ENCODE assay signal across 12 mouse cellular contexts in the genomic region with DNA sequence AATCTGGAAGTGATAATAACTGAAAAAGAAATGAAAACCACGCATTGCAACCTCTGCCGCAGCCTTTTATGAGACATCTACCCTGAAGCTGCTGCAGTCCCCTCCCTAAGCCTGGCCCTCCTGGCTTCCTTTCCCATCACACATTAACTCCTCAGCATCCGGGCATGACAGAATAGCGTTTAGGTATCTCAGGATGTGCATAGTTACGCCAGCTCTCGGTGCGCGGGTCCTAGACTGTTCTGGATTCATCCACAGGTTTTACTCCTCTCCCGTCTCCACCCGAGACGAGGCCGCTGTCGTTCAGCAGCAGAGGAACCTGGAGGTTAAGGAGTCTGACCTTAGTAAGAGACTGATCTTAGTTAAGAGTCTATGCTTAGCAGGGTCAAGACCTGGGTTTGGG. TPM values are rescaled to one million over a fixed set of nuclear protein-coding genes. Genes with fewer than 3 reads are reported as not detected.
A peak's percentile ranks its signal among the peaks of the same experiment; 100 is the strongest.
DNase-seq lines count a peak whose midpoint lies in the region; ATAC-seq and TF ChIP-seq lines count a peak whose summit lies in the region.
"Had no signal": no experiment of that assay in that cellular context is flagged by ENCODE, and none has a peak within 500 bp of the region (broad histone marks: within the 10 kb centered on the region; RNA-seq: fewer than 3 reads in every experiment).

No protein-coding gene starts in this region.

- H3K36me3 ChIP-seq in lung, embryonic 15.5 days = no peaks in the 10 kb centered on the region
- H3K36me3 ChIP-seq in embryonic facial prominence, embryonic 14.5 days (ENCODE audit: control insufficient read depth, insufficient read depth, low read length) = no peaks in the 10 kb centered on the region
- H3K36me3 ChIP-seq in stomach, postnatal 0 days (ENCODE audit: control insufficient read depth, insufficient read depth, low read length) = no peaks in the 10 kb centered on the region
- H3K36me3 ChIP-seq: midbrain, embryonic 12.5 days; neural tube, embryonic 13.5 days had no signal

- no peak for DNase-seq in lung, adult 18-20 months
- DNase-seq in embryonic facial prominence, embryonic 14.5 days (ENCODE audit: low spot score) = no peak
- DNase-seq in kidney, adult 9 months = peak; percentile 69
- no peak for DNase-seq in stomach, postnatal 0 days (ENCODE audit: low spot score)
- DNase-seq in frontal cortex, postnatal 14 days (ENCODE audit: low spot score in 2 of 2) = no peak
- DNase-seq in left cerebral cortex, adult 11 months (ENCODE audit: low spot score) = no peak
- DNase-seq: right cerebral cortex, postnatal 25 days; thymus, adult 2 months had no signal

- peaks cover 34% of the 10 kb centered on the region for H3K4me1 ChIP-seq in lung, embryonic 15.5 days
- peaks cover 11% of the 10 kb centered on the region for H3K4me1 ChIP-seq in embryonic facial prominence, embryonic 14.5 days (ENCODE audit: control insufficient read depth, insufficient read depth, low read length)
- 0 out of 2 replicates have a peak, but pooled peaks cover 2% of the 10 kb centered on the region for H3K4me1 ChIP-seq in stomach, postnatal 0 days (replicated peaks; ENCODE audit: control insufficient read depth, insufficient read depth)

- no peaks in the 10 kb centered on the region for H3K27me3 ChIP-seq in lung, embryonic 15.5 days
- H3K27me3 ChIP-seq in embryonic facial prominence, embryonic 14.5 days (replicated peaks; ENCODE audit: control insufficient read depth, insufficient read depth, low read length) = 0 out of 2 replicates have a peak, but pooled peaks cover 3% of the 10 kb centered on the region
- no peaks in the 10 kb centered on the region for H3K27me3 ChIP-seq in stomach, postnatal 0 days (ENCODE audit: control insufficient read depth, insufficient read depth, low read length)

- 0 out of 2 replicates have a peak overlapping the region, but pooled peaks have one; percentile 1 for H3K4me3 ChIP-seq in lung, embryonic 15.5 days
- peak overlapping the region; percentile 6; the same call in 1 of the 2 replicates for H3K4me3 ChIP-seq in embryonic facial prominence, embryonic 14.5 days (ENCODE audit: low read depth, low read length)
- peak overlapping the region; percentile 13; the same call in 1 of the 2 replicates for H3K4me3 ChIP-seq in stomach, postnatal 0 days (ENCODE audit: low read depth, low read length)
- H3K4me3 ChIP-seq: midbrain, embryonic 12.5 days; neural tube, embryonic 13.5 days had no signal

- 73% methylated on average over 13 of the region's 13 CpGs for WGBS in lung, embryonic 15.5 days
- 64% methylated on average over 13 of the region's 13 CpGs for WGBS in embryonic facial prominence, embryonic 14.5 days
- WGBS in stomach, postnatal 0 days = 68% methylated on average over 13 of the region's 13 CpGs

- ATAC-seq in lung, embryonic 15.5 days (ENCODE audit: borderline replicate concordance, extremely low read depth, low FRiP score, low TSS enrichment) = no peak
- ATAC-seq in embryonic facial prominence, embryonic 14.5 days (ENCODE audit: low read depth) = no peak
- ATAC-seq in stomach, postnatal 0 days (ENCODE audit: low FRiP score, low TSS enrichment) = no peak

- TF ChIP-seq EP300 in stomach, postnatal 0 days (optimal IDR thresholded peaks at IDR 0.05) = no peak

- no peak overlapping the region for H3K9ac ChIP-seq in lung, embryonic 15.5 days
- H3K9ac ChIP-seq in embryonic facial prominence, embryonic 14.5 days (ENCODE audit: low read depth, low read length) = no peak overlapping the region
- H3K9ac ChIP-seq in stomach, postnatal 0 days (ENCODE audit: low read length) = no peak overlapping the region
- H3K9ac ChIP-seq: midbrain, embryonic 12.5 days; neural tube, embryonic 13.5 days had no signal

- TF ChIP-seq CTCF in stomach, postnatal 0 days (IDR thresholded peaks at IDR 0.05; ENCODE audit: low read depth) = no peak

- peak overlapping the region; percentile 20 for H3K4me2 ChIP-seq in lung, embryonic 15.5 days
- H3K4me2 ChIP-seq in embryonic facial prominence, embryonic 14.5 days (ENCODE audit: low read depth, low read length) = peak overlapping the region; percentile 36
- H3K4me2 ChIP-seq in stomach, postnatal 0 days (replicated peaks; ENCODE audit: low read depth) = peak overlapping the region; percentile 29
- H3K4me2 ChIP-seq: liver, embryonic 11.5 days; midbrain, embryonic 12.5 days; neural tube, embryonic 13.5 days had no signal

- H3K9me3 ChIP-seq in lung, embryonic 15.5 days = no peaks in the 10 kb centered on the region
- no peaks in the 10 kb centered on the region for H3K9me3 ChIP-seq in embryonic facial prominence, embryonic 14.5 days (ENCODE audit: control insufficient read depth, low read length)
- no peaks in the 10 kb centered on the region for H3K9me3 ChIP-seq in stomach, postnatal 0 days (ENCODE audit: control insufficient read depth, low read length)
- H3K9me3 ChIP-seq: midbrain, embryonic 12.5 days; neural tube, embryonic 13.5 days had no signal

- no peak overlapping the region for H3K27ac ChIP-seq in lung, embryonic 15.5 days
- H3K27ac ChIP-seq in embryonic facial prominence, embryonic 14.5 days (replicated peaks; ENCODE audit: low read depth, low read length) = no peak overlapping the region
- no peak overlapping the region for H3K27ac ChIP-seq in stomach, postnatal 0 days (replicated peaks)
- H3K27ac ChIP-seq: midbrain, embryonic 12.5 days; neural tube, embryonic 13.5 days had no signal

RNA-seq across cellular contexts. Expression of a gene that starts 3.5 kb away (rescaled TPM):
- 1.8 and 2.3 TPM in 2 replicates for polyA plus RNA-seq in lung, embryonic 15.5 days (2015; fragmentation: Nextera tagmentation; extraction: Ambion mirVana)
- polyA plus RNA-seq in embryonic facial prominence, embryonic 14.5 days (2014; fragmentation: Nextera tagmentation; extraction: Ambion mirVana) = 2.3 and 2.4 TPM in 2 replicates
- polyA plus RNA-seq in stomach, postnatal 0 days (2015; fragmentation: Nextera tagmentation; extraction: Ambion mirVana) = 1.4 and 1.6 TPM in 2 replicates

RNA-seq across cellular contexts. Expression of a gene that starts 53.3 kb away (rescaled TPM):
- 50.4 and 52.4 TPM in 2 replicates for polyA plus RNA-seq in lung, embryonic 15.5 days (2015; fragmentation: Nextera tagmentation; extraction: Ambion mirVana)
- 47.3 and 48.9 TPM in 2 replicates for polyA plus RNA-seq in embryonic facial prominence, embryonic 14.5 days (2014; fragmentation: Nextera tagmentation; extraction: Ambion mirVana)
- polyA plus RNA-seq in stomach, postnatal 0 days (2015; fragmentation: Nextera tagmentation; extraction: Ambion mirVana) = 33.1 and 36.4 TPM in 2 replicates
